Comparison of ENCODE assay signal across 13 mouse cellular contexts in the genomic region with DNA sequence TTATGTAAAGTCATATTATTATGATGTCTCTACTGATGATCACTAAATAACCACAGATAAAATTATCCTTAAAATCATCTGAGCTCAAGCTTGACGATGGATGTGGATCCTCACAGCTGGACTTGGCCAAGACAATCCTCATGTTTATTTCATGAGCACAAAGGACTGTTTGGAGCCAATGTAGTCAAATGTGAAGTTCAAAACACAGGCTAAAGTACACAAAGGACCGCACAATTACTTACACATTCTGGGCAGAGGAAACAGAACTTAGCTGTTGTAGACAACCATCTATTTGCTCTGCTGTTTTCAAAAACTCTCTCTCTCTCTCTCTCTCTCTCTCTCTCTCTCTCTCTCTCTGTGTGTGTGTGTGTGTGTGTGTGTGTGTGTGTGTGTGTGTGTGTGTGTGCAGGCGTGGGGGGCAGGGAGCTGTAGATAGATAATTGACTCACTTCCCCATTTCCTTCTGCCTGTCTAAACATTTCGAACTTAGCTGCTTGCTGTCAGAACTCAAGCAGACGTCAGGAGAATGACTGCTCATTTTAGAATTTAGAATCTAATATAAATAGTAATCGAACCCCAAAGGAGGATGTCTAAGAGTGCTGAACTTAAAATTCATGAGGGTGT. TPM values are rescaled to one million over a fixed set of nuclear protein-coding genes. Genes with fewer than 3 reads are reported as not detected.
DNase-seq lines count a peak whose midpoint lies in the region; ATAC-seq and TF ChIP-seq lines count a peak whose summit lies in the region.
"Had no signal": no experiment of that assay in that cellular context is flagged by ENCODE, and none has a peak within 500 bp of the region (broad histone marks: within the 10 kb centered on the region; RNA-seq: fewer than 3 reads in every experiment).

No protein-coding gene starts in this region.

- H3K27ac ChIP-seq in forebrain, embryonic 14.5 days (ENCODE audit: low read depth, low read length), result no peak overlapping the region
- H3K27ac ChIP-seq in forebrain, embryonic 10.5 days, result no peak overlapping the region
- H3K27ac ChIP-seq in lung, postnatal 0 days (ENCODE audit: low read length), result no peak overlapping the region

- H3K4me3 ChIP-seq in forebrain, embryonic 14.5 days (ENCODE audit: low read depth, low read length), result no peak overlapping the region
- no peak overlapping the region for H3K4me3 ChIP-seq in forebrain, embryonic 10.5 days
- H3K4me3 ChIP-seq in lung, postnatal 0 days (ENCODE audit: low read depth, low read length), result no peak overlapping the region
- H3K4me3 ChIP-seq: megakaryocyte, embryonic 14.5 days had no signal

- H3K9ac ChIP-seq in forebrain, embryonic 14.5 days (ENCODE audit: low read length), result no peak overlapping the region
- no peak overlapping the region for H3K9ac ChIP-seq in lung, postnatal 0 days (replicated peaks; ENCODE audit: low read depth)

- H3K4me2 ChIP-seq in forebrain, embryonic 14.5 days (ENCODE audit: low read length), result no peak overlapping the region
- no peak overlapping the region for H3K4me2 ChIP-seq in lung, postnatal 0 days (replicated peaks; ENCODE audit: low read depth, low read length)

- no peak for TF ChIP-seq CTCF in lung, postnatal 0 days (IDR thresholded peaks at IDR 0.05)

- no peaks in the 10 kb centered on the region for H3K27me3 ChIP-seq in forebrain, embryonic 14.5 days (replicated peaks; ENCODE audit: control insufficient read depth, insufficient read depth, low read length)
- H3K27me3 ChIP-seq in forebrain, embryonic 10.5 days (ENCODE audit: poor library complexity, severe bottlenecking), result no peaks in the 10 kb centered on the region
- no peaks in the 10 kb centered on the region for H3K27me3 ChIP-seq in lung, postnatal 0 days (replicated peaks; ENCODE audit: insufficient read depth, low read length)
- H3K27me3 ChIP-seq: megakaryocyte, embryonic 14.5 days had no signal

- H3K9me3 ChIP-seq in forebrain, embryonic 14.5 days (replicated peaks; ENCODE audit: control insufficient read depth, low read length), result no peaks in the 10 kb centered on the region
- no peaks in the 10 kb centered on the region for H3K9me3 ChIP-seq in forebrain, embryonic 10.5 days
- no peaks in the 10 kb centered on the region for H3K9me3 ChIP-seq in lung, postnatal 0 days (ENCODE audit: low read length)
- H3K9me3 ChIP-seq: megakaryocyte, embryonic 14.5 days had no signal

- 58% methylated on average over 6 of the region's 6 CpGs for WGBS in forebrain, embryonic 14.5 days
- 80% methylated on average over 6 of the region's 6 CpGs for WGBS in forebrain, embryonic 10.5 days
- 24% methylated on average over 6 of the region's 6 CpGs for WGBS in lung, postnatal 0 days

- peak; percentile 30 for DNase-seq in forebrain, embryonic 14.5 days (ENCODE audit: low spot score)
- no peak for DNase-seq in forebrain, embryonic 10.5 days (ENCODE audit: extremely low spot score, low spot score)
- peak; percentile 14 for DNase-seq in lung, postnatal 0 days (ENCODE audit: low spot score)
- no peak for DNase-seq in lung, adult 18-20 months
- DNase-seq in A20 (ENCODE audit: low read depth, low spot score), result peak; percentile 80
- no peak for DNase-seq in frontal cortex, postnatal 14 days (ENCODE audit: low spot score in 2 of 2)
- no peak for DNase-seq in MN1 (ENCODE audit: low spot score)
- DNase-seq: cerebellum, adult 11-12 months; heart, postnatal 10 days; liver; right cerebral cortex, postnatal 4 days had no signal

- no peaks in the 10 kb centered on the region for H3K4me1 ChIP-seq in forebrain, embryonic 14.5 days (ENCODE audit: control insufficient read depth, insufficient read depth, low read length)
- H3K4me1 ChIP-seq in forebrain, embryonic 10.5 days, result no peaks in the 10 kb centered on the region
- H3K4me1 ChIP-seq in lung, postnatal 0 days (ENCODE audit: insufficient read depth, low read depth, low read length), result no peaks in the 10 kb centered on the region

- no peak for TF ChIP-seq EP300 in lung, postnatal 0 days (IDR thresholded peaks at IDR 0.05)

- ATAC-seq in forebrain, embryonic 14.5 days, result no peak
- ATAC-seq in lung, postnatal 0 days, result no peak
- ATAC-seq in granulocyte monocyte progenitor cell, adult 5-6 weeks (replicated peaks; ENCODE audit: poor library complexity, severe bottlenecking), result peak; percentile 84

- no peaks in the 10 kb centered on the region for H3K36me3 ChIP-seq in forebrain, embryonic 14.5 days (ENCODE audit: control insufficient read depth, insufficient read depth, low read length)
- no peaks in the 10 kb centered on the region for H3K36me3 ChIP-seq in forebrain, embryonic 10.5 days (replicated peaks)
- no peaks in the 10 kb centered on the region for H3K36me3 ChIP-seq in lung, postnatal 0 days (ENCODE audit: insufficient read depth, low read length)

RNA-seq across cellular contexts. Expression of gene Slc16a12, which starts 52.7 kb away (rescaled TPM):
- 2.6 and 3.3 TPM in 2 replicates for polyA plus RNA-seq in forebrain, embryonic 14.5 days (2014; fragmentation: Nextera tagmentation; extraction: Ambion mirVana)
- 0.21 and 0.40 TPM in 2 replicates for polyA plus RNA-seq in forebrain, embryonic 10.5 days (2016; fragmentation: Nextera tagmentation; extraction: Ambion mirVana)
- 8.4 and 9.4 TPM in 2 replicates for polyA plus RNA-seq in lung, postnatal 0 days (2015; fragmentation: Nextera tagmentation; extraction: Ambion mirVana)
- not detected in 2 replicates for total RNA-seq in granulocyte monocyte progenitor cell, adult 5-6 weeks (2014; fragmentation: Nextera tagmentation)
- total RNA-seq in granulocyte monocyte progenitor cell, adult 5-6 weeks (2017), result 0.10 and 0.17 TPM in 2 replicates

Comparison
In these comparisons a context has a peak if more than half of its experiments do, and no peak if none do; other contexts are left out.
1. DNase-seq: peak in forebrain, embryonic 14.5 days (single experiment), lung, postnatal 0 days (single experiment) and A20 (single experiment); none in forebrain, embryonic 10.5 days (single experiment), lung, adult 18-20 months (0 of 2), frontal cortex, postnatal 14 days (0 of 2) and MN1 (single experiment).